Mouse (Mus musculus): ENCODE data around the gene Sec14l1. TPM values are rescaled to one million over a fixed set of nuclear protein-coding genes. Genes with fewer than 3 reads are reported as not detected.

The Sec14l1 gene
- total RNA-seq, 2 experiments from 2014 or later, result 10.6 to 14.4 TPM

GRCm38 (mm10) chr11:117201846-117202245 is 86.9 kb downstream of the Sec14l1 start:
- ATAC-seq (replicated peaks; ENCODE audit: low FRiP score, low TSS enrichment, poor library complexity, severe bottlenecking), result no peak

DNA sequence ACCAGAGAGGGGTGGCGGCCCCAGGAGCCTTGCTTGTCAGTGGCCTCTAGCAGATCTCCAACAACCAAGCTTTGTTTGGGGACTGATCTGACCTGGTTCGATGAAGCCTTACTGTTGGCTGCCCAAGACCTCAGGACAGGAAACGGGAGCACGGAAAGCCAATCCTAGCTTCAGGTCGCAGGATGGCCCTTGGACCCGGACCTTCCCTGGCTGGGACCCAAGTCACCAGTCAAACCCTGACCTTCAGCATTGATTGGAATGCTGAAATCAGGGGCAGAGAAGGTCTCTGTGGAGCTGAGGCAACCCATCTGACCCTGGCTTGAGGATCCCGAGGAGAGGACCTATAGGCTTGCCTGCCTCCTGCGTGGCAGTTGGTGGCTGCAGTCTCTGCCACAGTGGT is 89.6 kb downstream of the Sec14l1 start:
- ATAC-seq (replicated peaks; ENCODE audit: low FRiP score, low TSS enrichment, poor library complexity, severe bottlenecking), result no peak

GRCm38 (mm10) chr11:117205042-117205441 is 90.1 kb downstream of the Sec14l1 start:
- no peak for ATAC-seq (replicated peaks; ENCODE audit: low FRiP score, low TSS enrichment, poor library complexity, severe bottlenecking)

DNA sequence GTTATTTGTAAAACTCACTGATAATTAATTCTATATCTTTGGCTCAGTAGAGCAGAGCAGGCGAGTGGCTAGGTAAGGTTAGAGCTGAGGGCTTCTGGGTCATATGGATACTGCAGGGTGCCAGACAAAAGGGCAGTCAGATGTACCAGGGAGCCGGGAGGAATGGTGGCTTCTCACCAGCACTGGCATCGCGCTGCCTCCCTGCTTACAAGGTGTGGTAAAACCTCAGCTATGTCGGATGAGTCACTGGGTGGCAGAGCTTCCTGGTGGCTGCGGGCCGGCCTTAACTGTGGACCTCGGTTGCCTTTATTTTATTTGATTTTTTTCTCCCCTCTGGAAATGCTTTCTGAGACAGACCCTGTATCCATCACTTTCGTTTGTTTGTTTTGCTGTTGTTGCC is 90.5 kb downstream of the Sec14l1 start:
- ATAC-seq (replicated peaks; ENCODE audit: low FRiP score, low TSS enrichment, poor library complexity, severe bottlenecking), result no peak

DNA sequence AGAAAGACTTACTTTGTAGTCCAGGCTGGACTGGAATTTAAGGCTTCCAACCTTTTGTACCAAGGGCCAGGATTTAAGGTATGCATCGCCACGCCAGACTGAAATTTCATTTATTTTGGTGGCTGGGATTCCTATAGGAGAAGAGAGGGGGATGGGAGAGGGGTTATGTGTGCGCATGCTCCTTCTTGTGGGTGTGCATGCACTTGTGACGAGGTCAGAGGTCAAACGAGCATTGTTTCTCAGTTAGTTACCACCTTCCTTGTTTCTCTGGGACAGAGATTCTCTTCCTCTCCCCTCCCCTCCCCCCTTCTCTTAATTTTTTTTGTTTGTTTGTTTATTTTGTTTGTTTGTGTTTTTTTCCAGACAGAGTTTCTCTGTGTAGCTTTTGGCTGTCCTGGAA is 92.5 kb downstream of the Sec14l1 start:
- ATAC-seq (replicated peaks; ENCODE audit: low FRiP score, low TSS enrichment, poor library complexity, severe bottlenecking), result no peak

GRCm38 (mm10) chr11:117208151-117208673 is 93.2 kb downstream of the Sec14l1 start:
- no peak for ATAC-seq (replicated peaks; ENCODE audit: low FRiP score, low TSS enrichment, poor library complexity, severe bottlenecking)

Other genes starting within 250 kb of the Sec14l1 start
- not detected in 2 replicates for gene Mgat5b, start 196.3 kb upstream of the Sec14l1 start, total RNA-seq (2014; fragmentation: Nextera tagmentation)
- not detected in 2 replicates for gene Mgat5b, start 196.3 kb upstream of the Sec14l1 start, total RNA-seq (2017)
- gene Sept9, start 84.5 kb downstream of the Sec14l1 start, total RNA-seq (2014; fragmentation: Nextera tagmentation), result 41.8 and 46.9 TPM in 2 replicates
- gene Sept9, start 84.5 kb downstream of the Sec14l1 start, total RNA-seq (2017), result 60.5 and 68.2 TPM in 2 replicates